In genomic region chr14:32800048-32800447, GRCm38 (mm10) we compare ENCODE assay signal across 28 mouse cellular contexts. TPM values are rescaled to one million over a fixed set of nuclear protein-coding genes. Genes with fewer than 3 reads are reported as not detected.
DNase-seq lines count a peak whose midpoint lies in the region; ATAC-seq and TF ChIP-seq lines count a peak whose summit lies in the region.
"Had no signal": no experiment of that assay in that cellular context is flagged by ENCODE, and none has a peak within 500 bp of the region (broad histone marks: within the 10 kb centered on the region; RNA-seq: fewer than 3 reads in every experiment).

No protein-coding gene starts in this region.

- no peaks in the 10 kb centered on the region for H3K4me1 ChIP-seq in forebrain, embryonic 11.5 days (replicated peaks; ENCODE audit: control insufficient read depth, insufficient read depth, low read length)
- H3K4me1 ChIP-seq in forebrain, embryonic 13.5 days = 0 out of 2 replicates have a peak, but pooled peaks cover 2% of the 10 kb centered on the region
- H3K4me1 ChIP-seq in heart, embryonic 11.5 days (ENCODE audit: control insufficient read depth, insufficient read depth, low read length) = no peaks in the 10 kb centered on the region; the same call in 1 of the 2 replicates
- no peaks in the 10 kb centered on the region; the same call in 1 of the 2 replicates for H3K4me1 ChIP-seq in lung, postnatal 0 days (ENCODE audit: insufficient read depth, low read depth, low read length)
- H3K4me1 ChIP-seq in lung, adult 2 months (ENCODE audit: control insufficient read depth, insufficient read depth, low read length) = no peaks in the 10 kb centered on the region
- H3K4me1 ChIP-seq: embryonic facial prominence, embryonic 12.5 days; forebrain, embryonic 15.5 days had no signal

- no peak overlapping the region for H3K9ac ChIP-seq in forebrain, embryonic 11.5 days (ENCODE audit: low read length)
- H3K9ac ChIP-seq in forebrain, embryonic 13.5 days = no peak overlapping the region
- no peak overlapping the region for H3K9ac ChIP-seq in heart, embryonic 11.5 days (ENCODE audit: low read depth, low read length)
- no peak overlapping the region for H3K9ac ChIP-seq in lung, postnatal 0 days (replicated peaks; ENCODE audit: low read depth)
- H3K9ac ChIP-seq: embryonic facial prominence, embryonic 12.5 days; forebrain, embryonic 12.5 days; forebrain, embryonic 15.5 days; forebrain, postnatal 0 days had no signal

- 89% methylated on average over 7 of the region's 7 CpGs for WGBS in forebrain, embryonic 11.5 days
- 96% methylated on average over 7 of the region's 7 CpGs for WGBS in forebrain, embryonic 13.5 days
- 66% methylated on average over 7 of the region's 7 CpGs for WGBS in heart, embryonic 11.5 days (ENCODE audit: insufficient replicate concordance)
- 82% methylated on average over 7 of the region's 7 CpGs for WGBS in lung, postnatal 0 days
- WGBS in lung, adult 2 months = 89% methylated on average over 7 of the region's 7 CpGs

- no peak for TF ChIP-seq CTCF in lung, postnatal 0 days (IDR thresholded peaks at IDR 0.05)
- TF ChIP-seq CTCF in lung, adult 2 months (IDR thresholded peaks at IDR 0.05; ENCODE audit: insufficient read depth, low read length) = no peak

- H3K27ac ChIP-seq in forebrain, embryonic 11.5 days (ENCODE audit: low read depth, low read length) = no peak overlapping the region
- no peak overlapping the region for H3K27ac ChIP-seq in forebrain, embryonic 13.5 days
- H3K27ac ChIP-seq in heart, embryonic 11.5 days (ENCODE audit: low read depth, low read length) = peak overlapping the region; percentile 6; the same call in 1 of the 2 replicates
- no peak overlapping the region for H3K27ac ChIP-seq in lung, postnatal 0 days (ENCODE audit: low read length)
- H3K27ac ChIP-seq: embryonic facial prominence, embryonic 10.5 days; embryonic facial prominence, embryonic 12.5 days; forebrain, embryonic 12.5 days; forebrain, embryonic 15.5 days had no signal

- no peak overlapping the region for H3K4me3 ChIP-seq in forebrain, embryonic 11.5 days (ENCODE audit: low read depth, low read length)
- H3K4me3 ChIP-seq in forebrain, embryonic 13.5 days = no peak overlapping the region
- H3K4me3 ChIP-seq in heart, embryonic 11.5 days (ENCODE audit: low read depth, low read length) = no peak overlapping the region
- H3K4me3 ChIP-seq in lung, postnatal 0 days (ENCODE audit: low read depth, low read length) = no peak overlapping the region
- no peak overlapping the region for H3K4me3 ChIP-seq in lung, adult 2 months (replicated peaks; ENCODE audit: extremely low read depth, low read depth, low read length)
- H3K4me3 ChIP-seq: embryonic facial prominence, embryonic 10.5 days; embryonic facial prominence, embryonic 12.5 days; forebrain, embryonic 12.5 days; forebrain, embryonic 15.5 days had no signal

- no peaks in the 10 kb centered on the region for H3K36me3 ChIP-seq in forebrain, embryonic 11.5 days (ENCODE audit: control insufficient read depth, insufficient read depth, low read length)
- no peaks in the 10 kb centered on the region for H3K36me3 ChIP-seq in forebrain, embryonic 13.5 days (ENCODE audit: poor library complexity, severe bottlenecking)
- no peaks in the 10 kb centered on the region for H3K36me3 ChIP-seq in heart, embryonic 11.5 days (ENCODE audit: control insufficient read depth, insufficient read depth, low read length)
- H3K36me3 ChIP-seq in lung, postnatal 0 days (ENCODE audit: insufficient read depth, low read length) = no peaks in the 10 kb centered on the region
- H3K36me3 ChIP-seq: embryonic facial prominence, embryonic 10.5 days; embryonic facial prominence, embryonic 12.5 days; forebrain, embryonic 12.5 days; forebrain, embryonic 15.5 days; G1E had no signal

- TF ChIP-seq POLR2A in lung, adult 2 months (IDR thresholded peaks at IDR 0.05; ENCODE audit: borderline replicate concordance, extremely low read depth, low read depth, low read length) = no peak

- H3K27me3 ChIP-seq in forebrain, embryonic 11.5 days (ENCODE audit: control insufficient read depth, insufficient read depth, low read length) = no peaks in the 10 kb centered on the region
- no peaks in the 10 kb centered on the region for H3K27me3 ChIP-seq in forebrain, embryonic 13.5 days
- no peaks in the 10 kb centered on the region; the same call in 1 of the 2 replicates for H3K27me3 ChIP-seq in heart, embryonic 11.5 days (ENCODE audit: control insufficient read depth, insufficient read depth, low read length)
- no peaks in the 10 kb centered on the region for H3K27me3 ChIP-seq in lung, postnatal 0 days (replicated peaks; ENCODE audit: insufficient read depth, low read length)
- H3K27me3 ChIP-seq: CH12.LX; embryonic facial prominence, embryonic 12.5 days; forebrain, embryonic 12.5 days; forebrain, embryonic 15.5 days had no signal

- peak; percentile 47 for DNase-seq in forebrain, embryonic 11.5 days (ENCODE audit: low spot score)
- no peak for DNase-seq in heart, adult 9 months (ENCODE audit: low spot score in 2 of 2)
- DNase-seq in lung, postnatal 0 days (ENCODE audit: low spot score) = no peak
- DNase-seq in lung, adult 2 months = no peak
- DNase-seq in cerebellum, adult 11-12 months = no peak
- DNase-seq: adrenal gland, adult 2 months; adrenal gland, postnatal 10 days; adrenal gland, postnatal 25 days; B cell, adult 2 months; cerebellum, adult 11 months; cerebellum, adult 2 months; cerebellum, adult 9-10 months; cerebellum, postnatal 10 days; cerebellum, postnatal 25 days; forebrain, postnatal 0 days had no signal

- H3K4me2 ChIP-seq in forebrain, embryonic 11.5 days (ENCODE audit: low read depth, low read length, severe bottlenecking) = no peak overlapping the region
- no peak overlapping the region for H3K4me2 ChIP-seq in forebrain, embryonic 13.5 days
- no peak overlapping the region for H3K4me2 ChIP-seq in heart, embryonic 11.5 days
- H3K4me2 ChIP-seq in lung, postnatal 0 days (replicated peaks; ENCODE audit: low read depth, low read length) = no peak overlapping the region
- H3K4me2 ChIP-seq: embryonic facial prominence, embryonic 12.5 days; forebrain, embryonic 12.5 days; forebrain, embryonic 15.5 days had no signal

- H3K9me3 ChIP-seq in forebrain, embryonic 11.5 days (ENCODE audit: control insufficient read depth, low read length) = no peaks in the 10 kb centered on the region
- H3K9me3 ChIP-seq in forebrain, embryonic 13.5 days (replicated peaks) = no peaks in the 10 kb centered on the region
- H3K9me3 ChIP-seq in heart, embryonic 11.5 days (replicated peaks; ENCODE audit: control insufficient read depth, low read length) = no peaks in the 10 kb centered on the region
- H3K9me3 ChIP-seq in lung, postnatal 0 days (ENCODE audit: low read length) = no peaks in the 10 kb centered on the region
- H3K9me3 ChIP-seq: embryonic facial prominence, embryonic 10.5 days; embryonic facial prominence, embryonic 12.5 days; forebrain, embryonic 12.5 days; forebrain, embryonic 15.5 days had no signal

- no peak for ATAC-seq in forebrain, embryonic 11.5 days (replicated peaks; ENCODE audit: low FRiP score)
- no peak for ATAC-seq in forebrain, embryonic 13.5 days
- ATAC-seq in heart, embryonic 11.5 days (replicated peaks; ENCODE audit: insufficient number of reproducible peaks, low FRiP score, low TSS enrichment) = no peak
- peak; percentile 43; the same call in 1 of the 2 replicates for ATAC-seq in lung, postnatal 0 days
- ATAC-seq: CD4-positive, CD25-positive, alpha-beta regulatory T cell, adult 4 months; forebrain, embryonic 15.5 days; forebrain, postnatal 0 days; Patski had no signal

- TF ChIP-seq EP300 in lung, postnatal 0 days (IDR thresholded peaks at IDR 0.05) = no peak

RNA-seq across cellular contexts. Expression of gene Tmem273, which starts 14.3 kb away (rescaled TPM):
- not detected in 2 replicates for polyA plus RNA-seq in forebrain, embryonic 11.5 days (2014; fragmentation: Nextera tagmentation; extraction: Ambion mirVana)
- polyA plus RNA-seq in forebrain, embryonic 13.5 days (2015; fragmentation: Nextera tagmentation; extraction: Ambion mirVana) = 0.36 and 0.71 TPM in 2 replicates
- polyA plus RNA-seq in heart, embryonic 11.5 days (2014; fragmentation: Nextera tagmentation; extraction: Ambion mirVana) = 0.44 and 0.63 TPM in 2 replicates
- 2.4 and 5.2 TPM in 2 replicates for polyA plus RNA-seq in lung, postnatal 0 days (2015; fragmentation: Nextera tagmentation; extraction: Ambion mirVana)
- 2.0 and 2.4 TPM in 2 replicates for polyA plus RNA-seq in lung, adult 2 months (2012; rRNA removed)
- polyA plus RNA-seq: G1E, Patski had no signal

RNA-seq across cellular contexts. Expression of gene Fam170b, which starts 33.7 kb away (rescaled TPM):
- 0.16 TPM in 1 of 2 replicates, not detected in the other for polyA plus RNA-seq in forebrain, embryonic 11.5 days (2014; fragmentation: Nextera tagmentation; extraction: Ambion mirVana)
- polyA plus RNA-seq in forebrain, embryonic 13.5 days (2015; fragmentation: Nextera tagmentation; extraction: Ambion mirVana) = not detected in 2 replicates
- polyA plus RNA-seq in heart, embryonic 11.5 days (2014; fragmentation: Nextera tagmentation; extraction: Ambion mirVana) = not detected in 2 replicates
- polyA plus RNA-seq in lung, postnatal 0 days (2015; fragmentation: Nextera tagmentation; extraction: Ambion mirVana) = 0.08 and 0.14 TPM in 2 replicates
- not detected in 2 replicates for polyA plus RNA-seq in lung, adult 2 months (2012; rRNA removed)
- polyA plus RNA-seq: brain, embryonic 14.5 days; CD4-positive, CD25-positive, alpha-beta regulatory T cell, adult 4 months; cerebellum, adult 2 months; cortical plate, adult 2 months; embryonic facial prominence, embryonic 10.5 days; embryonic facial prominence, embryonic 12.5 days; embryonic facial prominence, embryonic 14.5 days; forebrain, embryonic 12.5 days; forebrain, embryonic 15.5 days; forebrain, postnatal 0 days; G1E; Patski had no signal

RNA-seq across cellular contexts. Expression of gene Vstm4, which starts 56.5 kb away (rescaled TPM):
- 2.8 and 3.2 TPM in 2 replicates for polyA plus RNA-seq in forebrain, embryonic 11.5 days (2014; fragmentation: Nextera tagmentation; extraction: Ambion mirVana)
- 3.7 and 4.2 TPM in 2 replicates for polyA plus RNA-seq in forebrain, embryonic 13.5 days (2015; fragmentation: Nextera tagmentation; extraction: Ambion mirVana)
- 9.7 and 12.5 TPM in 2 replicates for polyA plus RNA-seq in heart, embryonic 11.5 days (2014; fragmentation: Nextera tagmentation; extraction: Ambion mirVana)
- 59.5 and 63.6 TPM in 2 replicates for polyA plus RNA-seq in lung, postnatal 0 days (2015; fragmentation: Nextera tagmentation; extraction: Ambion mirVana)
- 11.2 and 12.1 TPM in 2 replicates for polyA plus RNA-seq in lung, adult 2 months (2012; rRNA removed)
- polyA plus RNA-seq: CD4-positive, CD25-positive, alpha-beta regulatory T cell, adult 4 months; G1E; Patski had no signal
